Mouse (Mus musculus): Measurements from ENCODE around the gene Sucnr1.

DNA sequence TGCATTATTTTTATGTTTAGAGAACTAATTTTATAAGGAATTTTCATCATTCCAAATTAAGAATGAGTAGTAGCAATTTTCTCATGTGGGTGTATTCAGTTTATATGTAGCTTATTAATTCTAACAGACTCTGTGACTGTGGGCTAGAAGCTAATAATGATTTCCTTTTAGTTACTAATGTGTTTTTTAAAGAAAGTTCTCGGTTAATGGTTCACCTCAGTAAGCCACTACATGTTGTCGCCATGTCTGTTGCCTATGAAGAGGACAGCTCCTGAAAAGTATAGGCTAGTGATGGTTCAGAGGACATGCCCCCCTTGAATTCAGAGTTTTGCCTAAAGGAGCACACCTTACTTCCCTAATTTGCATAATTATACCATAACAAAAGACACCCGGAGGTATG, 1.1 kb downstream of the Sucnr1 start:
- TF ChIP-seq POLR2A (IDR thresholded peaks at IDR 0.05; ENCODE audit: insufficient read depth, low read depth, low read length) (no peak), CTCF (IDR thresholded peaks at IDR 0.05; ENCODE audit: insufficient read depth, low read depth, low read length) (no peak)
